Mouse (Mus musculus) embryonic fibroblast, embryonic 13.5 days (primary cell): Measurements from ENCODE around the gene Krt33b.

Source experiments
- CTCF ChIP-seq: IDR thresholded peaks from 2 replicates; pipeline ENCODE4 v1.5.1; 2011; ENCODE audit warnings: mild to moderate bottlenecking, control low read depth, low read length, moderate library complexity, borderline replicate concordance; ENCODE audit not compliant: insufficient read depth
- POLR2A ChIP-seq: IDR thresholded peaks from 2 replicates; pipeline ENCODE4 v1.6.1; 2011; ENCODE audit warnings: low read depth, mild to moderate bottlenecking, control low read depth, low read length, moderate library complexity

GRCm38 (mm10) chr11:100055686-100056655 lies 26.3 kb upstream of the Krt33b start:
- TF ChIP-seq CTCF (no peak), POLR2A (no peak)
